Mouse (Mus musculus) midbrain, embryonic 10.5 days (tissue): ENCODE measurements around the gene Abl2. TPM values are rescaled to one million over a fixed set of nuclear protein-coding genes. Genes with fewer than 3 reads are reported as not detected.

Experiments used
- DNase-seq: peaks from one replicate; pipeline ENCODE4 v3.0.0-alpha.2; 2017; ENCODE audit warnings: low spot score
- H3K27ac ChIP-seq: fragments of 300-500 bp; sonication (generic); replicated peaks from 2 replicates; pipeline ENCODE4 v1.5.1; 2016; ENCODE audit warnings: mild to moderate bottlenecking
- H3K27me3 ChIP-seq: fragments of 300-500 bp; sonication (generic); 2 replicates; pipeline ENCODE4 v1.6.1; 2016; ENCODE audit warnings: low read depth, mild to moderate bottlenecking; ENCODE audit not compliant: poor library complexity, severe bottlenecking
- H3K36me3 ChIP-seq: fragments of 300-500 bp; sonication (generic); 2 replicates; pipeline ENCODE4 v1.6.1; 2016; ENCODE audit warnings: mild to moderate bottlenecking, moderate library complexity
- H3K4me1 ChIP-seq: fragments of 300-500 bp; sonication (generic); 2 replicates; pipeline ENCODE4 v1.6.1; 2016
- H3K4me3 ChIP-seq: fragments of 300-500 bp; sonication (generic); 2 replicates; pipeline ENCODE4 v1.5.1; 2016; ENCODE audit warnings: mild to moderate bottlenecking, moderate library complexity
- H3K9me3 ChIP-seq: fragments of 300-500 bp; sonication (generic); replicated peaks from 2 replicates; pipeline ENCODE4 v1.6.1; 2016; ENCODE audit warnings: mild to moderate bottlenecking
- WGBS: fragments of 180-500 bp; shearing (Covaris S2); methylation state at CpG from one replicate; pipeline ENCODE4 v1.1.7; 2016; 5-methylcytosine and 5-hydroxymethylcytosine counted together
- polyA plus RNA-seq: library from polyadenylated mRNA; unstranded; fragments of >200 nt; fragmentation: Nextera tagmentation; extraction: Ambion mirVana; gene quantifications from 2 replicates; pipeline ENCODE4 v1.2.1, GENCODE M21; 2016

Abl2 gene
- polyA plus RNA-seq, 1 experiment from 2014 or later, result 5.3 TPM

- peaks cover 19% of the 10 kb centered on the region for H3K4me1 ChIP-seq
- no peak for DNase-seq
- H3K27ac ChIP-seq, result no peak overlapping the region
- no peaks in the 10 kb centered on the region for H3K36me3 ChIP-seq
- 89% methylated on average over 23 of the region's 23 CpGs for WGBS
- H3K9me3 ChIP-seq, result no peaks in the 10 kb centered on the region
- H3K4me3 ChIP-seq, result no peak overlapping the region
- peaks cover 17% of the 10 kb centered on the region; the same call in 1 of the 2 replicates for H3K27me3 ChIP-seq
These were observed 108.7 kb downstream of the Abl2 start for GRCm38 (mm10) chr1:156667141-156667926.

GRCm38 (mm10) chr1:156668602-156669001 lies 110.0 kb downstream of the Abl2 start:
- peaks cover 30% of the 10 kb centered on the region for H3K4me1 ChIP-seq
- H3K36me3 ChIP-seq, result no peaks in the 10 kb centered on the region
- DNase-seq, result no peak
- no peak overlapping the region for H3K27ac ChIP-seq
- 33% methylated on average over 5 of the region's 5 CpGs for WGBS
- no peak overlapping the region for H3K4me3 ChIP-seq
- H3K9me3 ChIP-seq, result no peaks in the 10 kb centered on the region
- H3K27me3 ChIP-seq, result peaks cover 27% of the 10 kb centered on the region

- Histone ChIP-seq H3K4me1 (peaks cover 38% of the 10 kb centered on the region), H3K9me3 (no peaks in the 10 kb centered on the region), H3K27ac (no peak overlapping the region), H3K36me3 (no peaks in the 10 kb centered on the region), H3K27me3 (peaks cover 31% of the 10 kb centered on the region), H3K4me3 (no peak overlapping the region)
- no peak for DNase-seq
- WGBS, result 40% methylated on average over 11 of the region's 11 CpGs
These were observed 110.8 kb downstream of the Abl2 start for GRCm38 (mm10) chr1:156669208-156669983.

- H3K4me1 ChIP-seq, result peaks cover 38% of the 10 kb centered on the region
- 91% methylated on average over 3 of the region's 3 CpGs for WGBS
- peaks cover 33% of the 10 kb centered on the region for H3K27me3 ChIP-seq
- H3K27ac ChIP-seq, result no peak overlapping the region
- no peak overlapping the region for H3K4me3 ChIP-seq
- no peaks in the 10 kb centered on the region for H3K36me3 ChIP-seq
- DNase-seq, result no peak
- H3K9me3 ChIP-seq, result no peaks in the 10 kb centered on the region
These were observed 113.3 kb downstream of the Abl2 start for GRCm38 (mm10) chr1:156671921-156672320.

- WGBS, result 4% methylated on average over 14 of the region's 14 CpGs
- H3K27me3 ChIP-seq, result peaks cover 29% of the 10 kb centered on the region
- H3K4me3 ChIP-seq, result peak overlapping the region; percentile 67
- H3K36me3 ChIP-seq, result no peaks in the 10 kb centered on the region
- peak overlapping the region; percentile 35; the same call in 1 of the 2 replicates for H3K27ac ChIP-seq
- peak; percentile 35 for DNase-seq
- peaks cover 38% of the 10 kb centered on the region for H3K4me1 ChIP-seq
- no peaks in the 10 kb centered on the region for H3K9me3 ChIP-seq
These were observed 114.3 kb downstream of the Abl2 start for GRCm38 (mm10) chr1:156672720-156673475.

- Histone ChIP-seq H3K36me3 (no peaks in the 10 kb centered on the region), H3K4me3 (peak overlapping the region; percentile 67), H3K4me1 (peaks cover 35% of the 10 kb centered on the region), H3K27me3 (peaks cover 29% of the 10 kb centered on the region), H3K27ac (peak overlapping the region; percentile 72), H3K9me3 (no peaks in the 10 kb centered on the region)
- WGBS, result under 1% methylated on average over 29 of the region's 29 CpGs
- peak; percentile 58 for DNase-seq
These were observed 115.0 kb downstream of the Abl2 start for GRCm38 (mm10) chr1:156673476-156674194.

- Histone ChIP-seq H3K4me1 (peaks cover 27% of the 10 kb centered on the region), H3K27ac (peak within 1 kb of the TSS; percentile 72), H3K4me3 (peak within 1 kb of the TSS; percentile 67), H3K27me3 (peaks cover 22% of the 10 kb centered on the region), H3K9me3 (no peaks in the 10 kb centered on the region), H3K36me3 (peaks cover under 1% of the 10 kb centered on the region; the same call in 1 of the 2 replicates)
- 8% methylated on average over 37 of the region's 37 CpGs for WGBS
- peak; percentile 76 for DNase-seq
These were observed 115.8 kb downstream of the Abl2 start, which contains the start of gene Tor3a for GRCm38 (mm10) chr1:156674195-156675000. TSS of gene Tor3a (minus strand) at chr1:156674356.

GRCm38 (mm10) chr1:156676171-156676570 lies 117.6 kb downstream of the Abl2 start:
- Histone ChIP-seq H3K9me3 (no peaks in the 10 kb centered on the region), H3K4me1 (peaks cover 24% of the 10 kb centered on the region), H3K36me3 (peaks cover 17% of the 10 kb centered on the region), H3K4me3 (no peak overlapping the region), H3K27me3 (peaks cover 22% of the 10 kb centered on the region), H3K27ac (no peak overlapping the region)
- WGBS, result 37% methylated on average over 12 of the region's 12 CpGs
- peak; percentile 62 for DNase-seq

GRCm38 (mm10) chr1:156676596-156676995 lies 118.0 kb downstream of the Abl2 start:
- no peak overlapping the region for H3K27ac ChIP-seq
- H3K36me3 ChIP-seq, result peaks cover 19% of the 10 kb centered on the region
- H3K4me3 ChIP-seq, result no peak overlapping the region
- WGBS, result 87% methylated on average over 5 of the region's 5 CpGs
- peaks cover 24% of the 10 kb centered on the region for H3K4me1 ChIP-seq
- no peaks in the 10 kb centered on the region for H3K9me3 ChIP-seq
- DNase-seq, result no peak
- H3K27me3 ChIP-seq, result peaks cover 22% of the 10 kb centered on the region

GRCm38 (mm10) chr1:156677230-156677629 lies 118.6 kb downstream of the Abl2 start:
- Histone ChIP-seq H3K9me3 (no peaks in the 10 kb centered on the region), H3K36me3 (peaks cover 23% of the 10 kb centered on the region), H3K4me3 (no peak overlapping the region), H3K27ac (no peak overlapping the region), H3K4me1 (peaks cover 24% of the 10 kb centered on the region), H3K27me3 (peaks cover 22% of the 10 kb centered on the region)
- no peak for DNase-seq
- 82% methylated on average over 3 of the region's 3 CpGs for WGBS

GRCm38 (mm10) chr1:156679599-156679998 lies 121.0 kb downstream of the Abl2 start:
- H3K36me3 ChIP-seq, result peaks cover 44% of the 10 kb centered on the region
- H3K4me3 ChIP-seq, result no peak overlapping the region
- no peaks in the 10 kb centered on the region for H3K9me3 ChIP-seq
- peaks cover 6% of the 10 kb centered on the region for H3K27me3 ChIP-seq
- no peak for DNase-seq
- WGBS, result 86% methylated on average over 9 of the region's 9 CpGs
- H3K27ac ChIP-seq, result no peak overlapping the region
- H3K4me1 ChIP-seq, result peaks cover 3% of the 10 kb centered on the region
